Mouse (Mus musculus) stomach, embryonic 16.5 days (tissue): ENCODE data around the gene Khdc1a. TPM values are rescaled to one million over a fixed set of nuclear protein-coding genes. Genes with fewer than 3 reads are reported as not detected.
"Not testable (repeated sequence)": the region's sequence is repeated elsewhere in the genome, so short reads cannot be mapped to it uniquely, and the experiment has no call there.

Experiments used
- ATAC-seq: fragments of 200-750 bp; cut with Nextera tagmentation; 2 replicates; pipeline ENCODE4 v1.8.0; 2017; ENCODE audit warnings: moderate number of reproducible peaks, moderate TSS enrichment; ENCODE audit not compliant: insufficient read depth, low FRiP score
- H3K27ac ChIP-seq: fragments of 300-500 bp; sonication (generic); 2 replicates; pipeline ENCODE4 v1.5.1; 2014; ENCODE audit warnings: low read length
- H3K27me3 ChIP-seq: fragments of 300-500 bp; sonication (generic); 2 replicates; pipeline ENCODE4 v1.6.1; 2014; ENCODE audit warnings: low read length, control low read depth, mixed read lengths; ENCODE audit not compliant: control insufficient read depth, insufficient read depth
- H3K36me3 ChIP-seq: fragments of 300-500 bp; sonication (generic); 2 replicates; pipeline ENCODE4 v1.6.1; 2014; ENCODE audit warnings: low read length; ENCODE audit not compliant: control insufficient read depth, insufficient read depth
- H3K4me1 ChIP-seq: fragments of 300-500 bp; sonication (generic); 2 replicates; pipeline ENCODE4 v1.6.1; 2014; ENCODE audit warnings: low read length, control low read depth, mixed read lengths; ENCODE audit not compliant: control insufficient read depth, insufficient read depth
- H3K4me2 ChIP-seq: fragments of 300-500 bp; sonication (generic); 2 replicates; pipeline ENCODE4 v1.6.1; 2014; ENCODE audit warnings: low read depth, low read length, mixed read lengths
- H3K4me3 ChIP-seq: fragments of 300-500 bp; sonication (generic); replicated peaks from 2 replicates; pipeline ENCODE4 v1.5.1; 2014; ENCODE audit warnings: mild to moderate bottlenecking, low read length
- H3K9ac ChIP-seq: fragments of 300-500 bp; sonication (generic); 2 replicates; pipeline ENCODE4 v1.6.1; 2014; ENCODE audit warnings: low read length
- H3K9me3 ChIP-seq: fragments of 300-500 bp; sonication (generic); replicated peaks from 2 replicates; pipeline ENCODE4 v1.6.1; 2016; ENCODE audit warnings: low read length, control low read depth; ENCODE audit not compliant: control insufficient read depth
- WGBS: fragments of 180-500 bp; shearing (Covaris S2); extraction: QIAGEN DNeasy Blood & Tissue Kit; methylation state at CpG from one replicate; pipeline ENCODE4 v1.1.7; 2014; 5-methylcytosine and 5-hydroxymethylcytosine counted together
- polyA plus RNA-seq: library from polyadenylated mRNA; unstranded; fragments of >200 nt; fragmentation: Nextera tagmentation; extraction: Ambion mirVana; gene quantifications from 2 replicates; pipeline ENCODE4 v1.2.1, GENCODE M21; 2015

Khdc1a gene
- polyA plus RNA-seq, 1 experiment from 2014 or later, result not detected

DNA sequence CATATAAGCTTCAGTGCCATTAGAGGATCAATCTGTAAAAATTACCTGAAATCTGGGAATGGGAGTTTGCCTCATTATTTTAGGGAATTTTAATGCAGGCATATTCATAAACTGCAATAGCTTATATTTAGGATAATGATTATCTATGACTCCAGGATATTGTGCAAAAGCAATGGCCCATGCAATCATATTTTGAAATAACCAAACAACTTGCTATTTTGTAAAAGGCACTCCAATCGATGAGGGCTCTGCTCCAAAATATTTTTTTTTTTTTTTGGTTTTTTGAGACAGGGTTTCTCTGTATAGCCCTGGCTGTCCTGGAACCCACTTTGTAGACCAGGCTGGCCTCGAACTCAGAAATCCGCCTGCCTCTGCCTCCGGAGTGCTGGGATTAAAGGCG, 29.2 kb upstream of the Khdc1a start:
- not testable (repeated sequence) for H3K27ac ChIP-seq, H3K4me3 ChIP-seq, ATAC-seq, H3K27me3 ChIP-seq, H3K36me3 ChIP-seq, H3K4me2 ChIP-seq, H3K9ac ChIP-seq, H3K4me1 ChIP-seq, H3K9me3 ChIP-seq
- 89% methylated on average over 5 of the region's 5 CpGs for WGBS

DNA sequence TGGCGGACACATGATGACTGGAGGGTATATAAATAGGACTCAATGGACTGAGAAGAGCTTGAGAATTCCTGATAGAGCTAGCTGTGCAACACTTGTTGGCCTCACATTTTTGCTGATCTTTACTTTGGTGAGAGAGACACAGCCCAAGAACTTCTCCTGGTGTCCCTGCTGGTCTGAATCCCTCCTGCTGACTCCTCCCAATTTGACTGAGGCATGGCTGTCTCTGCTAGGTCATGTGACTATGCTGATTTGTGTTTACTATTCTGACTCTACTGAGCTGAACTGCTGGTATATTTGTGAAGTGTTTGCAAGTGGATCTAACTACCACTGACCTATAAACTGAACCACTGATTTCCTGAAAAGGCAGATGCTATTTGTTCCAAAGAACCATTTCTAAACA, 27.8 kb upstream of the Khdc1a start:
- Histone ChIP-seq H3K9me3 (no peaks in the 10 kb centered on the region), H3K4me3 (no peak overlapping the region), H3K36me3 (no peaks in the 10 kb centered on the region), H3K27ac (no peak overlapping the region), H3K4me2 (no peak overlapping the region), H3K9ac (no peak overlapping the region), H3K4me1 (no peaks in the 10 kb centered on the region), H3K27me3 (no peaks in the 10 kb centered on the region)
- WGBS, result 81% methylated on average over 1 of the region's 1 CpGs
- ATAC-seq, result no peak

DNA sequence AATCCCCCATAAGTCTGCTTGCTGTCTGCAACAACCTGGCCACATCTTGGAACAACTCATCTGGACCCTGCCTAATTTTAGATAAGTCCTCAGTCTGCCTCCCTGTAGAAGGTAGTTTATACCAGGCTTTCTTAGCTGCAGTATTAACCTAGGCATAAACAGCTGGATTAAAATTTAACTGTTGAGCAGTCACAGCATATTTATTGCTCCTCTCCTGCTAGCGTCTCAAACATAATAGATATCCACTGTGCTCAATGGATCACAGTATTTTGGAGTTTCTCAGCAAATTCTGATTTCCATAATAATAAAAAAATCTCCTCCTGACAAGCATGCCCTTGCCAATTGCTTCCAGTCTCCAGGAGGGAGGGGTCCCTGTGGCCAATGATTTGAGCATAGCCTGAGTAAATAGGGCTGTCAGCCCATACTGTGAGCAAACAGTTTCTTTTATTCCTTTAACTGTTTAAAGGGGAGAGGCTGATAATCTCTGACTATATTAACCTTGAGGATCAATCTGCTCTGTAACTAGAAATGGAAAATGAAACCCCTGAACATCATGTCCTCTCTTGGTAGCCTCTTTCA, 25.4 kb upstream of the Khdc1a start:
- peak; percentile 78 for ATAC-seq
- Histone ChIP-seq H3K4me3 (no peak overlapping the region), H3K36me3 (no peaks in the 10 kb centered on the region), H3K27ac (no peak overlapping the region), H3K9ac (no peak overlapping the region), H3K4me2 (no peak overlapping the region), H3K4me1 (no peaks in the 10 kb centered on the region), H3K9me3 (no peaks in the 10 kb centered on the region), H3K27me3 (no peaks in the 10 kb centered on the region)
- 41% methylated on average over 1 of the region's 1 CpGs for WGBS

DNA sequence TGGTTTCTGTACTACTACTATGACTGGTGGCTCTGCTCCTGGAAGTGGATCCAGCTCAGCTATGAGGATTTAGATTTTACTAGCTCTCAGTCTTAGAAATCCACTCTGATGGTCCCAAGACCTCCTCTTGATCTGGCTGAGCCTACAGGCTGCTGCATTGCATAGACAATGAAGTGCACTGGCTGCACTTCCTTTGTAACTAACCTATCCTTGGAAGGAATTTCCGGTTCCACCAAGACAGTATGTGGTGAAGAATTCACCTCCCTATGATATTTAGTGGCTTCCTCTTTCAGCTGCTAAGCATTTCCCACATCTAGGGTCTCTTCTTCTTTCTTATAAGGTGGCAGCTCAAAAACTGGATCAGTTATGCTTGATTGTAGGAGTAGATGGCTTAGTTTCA, 24.8 kb upstream of the Khdc1a start:
- no peaks in the 10 kb centered on the region for H3K9me3 ChIP-seq
- WGBS, result 70% methylated on average over 1 of the region's 1 CpGs
- no peak for ATAC-seq
- no peak overlapping the region for H3K27ac ChIP-seq
- no peak overlapping the region for H3K4me3 ChIP-seq
- no peaks in the 10 kb centered on the region for H3K27me3 ChIP-seq
- no peaks in the 10 kb centered on the region for H3K4me1 ChIP-seq
- H3K9ac ChIP-seq, result no peak overlapping the region
- H3K36me3 ChIP-seq, result no peaks in the 10 kb centered on the region
- H3K4me2 ChIP-seq, result no peak overlapping the region

DNA sequence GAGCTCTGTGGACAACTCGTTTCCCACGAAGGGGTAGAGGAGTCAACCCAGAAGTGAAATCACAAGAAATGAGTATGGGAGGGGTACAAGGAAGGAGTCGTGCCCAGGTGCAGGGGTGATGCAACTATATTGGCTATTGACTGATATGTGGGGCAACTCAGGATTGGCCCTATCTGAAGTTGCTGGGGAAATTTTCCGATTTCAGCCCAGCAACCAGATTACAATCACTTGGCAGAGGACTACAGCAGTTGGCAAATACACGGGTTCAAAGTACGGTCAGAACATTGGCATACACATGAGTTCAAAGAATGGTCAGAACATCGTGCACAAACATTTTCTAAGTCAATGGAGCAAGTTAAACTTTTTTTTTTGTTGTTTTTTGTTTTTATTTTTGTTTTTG, 22.7 kb upstream of the Khdc1a start:
- Histone ChIP-seq H3K9me3 (no peaks in the 10 kb centered on the region), H3K4me3 (no peak overlapping the region), H3K27ac (no peak overlapping the region), H3K27me3 (no peaks in the 10 kb centered on the region), H3K4me2 (no peak overlapping the region), H3K4me1 (no peaks in the 10 kb centered on the region), H3K9ac (no peak overlapping the region), H3K36me3 (no peaks in the 10 kb centered on the region)
- 0 out of 2 replicates have a peak, but pooled peaks have one; percentile 18 for ATAC-seq
- 89% methylated on average over 7 of the region's 7 CpGs for WGBS

DNA sequence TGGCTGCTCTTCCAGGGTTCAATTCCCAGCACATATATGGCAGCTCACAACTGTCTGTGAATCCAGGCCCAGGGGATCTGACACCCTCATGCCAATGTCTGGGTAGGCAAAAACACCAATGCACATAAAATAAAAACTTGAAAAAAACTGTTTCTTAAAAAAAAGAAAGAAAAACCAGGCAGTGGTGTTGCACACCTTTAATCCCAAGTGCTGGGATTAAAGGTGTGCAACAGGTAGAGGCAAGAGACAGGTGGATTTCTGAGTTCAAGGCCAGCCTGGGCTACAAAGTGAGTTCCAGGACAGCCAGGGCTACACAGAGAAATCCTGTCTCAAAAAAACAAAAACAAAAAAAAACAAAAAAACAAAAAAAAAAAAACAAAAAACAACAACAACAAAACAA, 18.3 kb upstream of the Khdc1a start:
- not testable (repeated sequence) for ATAC-seq, H3K4me3 ChIP-seq, H3K9me3 ChIP-seq, H3K4me2 ChIP-seq, H3K4me1 ChIP-seq, H3K36me3 ChIP-seq, H3K27ac ChIP-seq, H3K9ac ChIP-seq, H3K27me3 ChIP-seq

DNA sequence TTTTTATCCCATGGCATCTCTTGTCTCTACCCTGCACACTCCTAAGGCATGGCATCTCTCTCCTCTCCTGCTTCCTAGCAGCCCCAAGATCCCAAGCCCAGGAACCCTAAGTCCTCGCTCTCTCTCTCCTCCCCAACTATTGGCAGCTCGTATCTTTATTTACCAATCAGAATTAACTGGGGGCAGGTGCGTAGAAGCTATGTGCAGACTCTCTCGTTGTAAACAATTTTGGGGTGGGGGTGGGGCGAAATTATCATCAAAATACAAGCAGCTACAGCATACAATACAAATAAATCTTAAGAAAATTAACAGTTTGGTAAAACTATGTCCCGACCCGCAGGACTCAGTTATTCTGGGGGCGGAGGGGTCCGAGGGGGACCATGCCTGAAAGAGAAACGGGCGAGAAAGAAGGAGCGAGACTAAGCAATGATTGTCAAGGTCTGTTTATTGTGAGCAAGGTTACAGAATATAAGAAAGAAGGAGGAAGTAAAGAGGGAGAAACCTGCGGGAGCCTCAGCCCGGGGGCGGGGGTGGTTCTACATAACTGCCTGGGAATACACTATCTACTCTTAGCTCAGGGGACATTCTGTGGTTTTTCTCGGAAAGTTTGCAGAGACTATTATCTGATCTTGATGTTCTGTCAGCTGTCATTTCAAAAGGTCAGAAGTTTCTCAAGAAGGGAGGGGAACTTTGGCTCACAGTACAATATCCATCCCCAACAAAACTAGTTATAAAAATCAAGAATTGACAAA, 16.0 kb upstream of the Khdc1a start:
- Histone ChIP-seq H3K9me3 (no peaks in the 10 kb centered on the region), H3K4me2 (no peak overlapping the region), H3K4me3 (no peak overlapping the region), H3K9ac (no peak overlapping the region), H3K36me3 (no peaks in the 10 kb centered on the region), H3K27me3 (no peaks in the 10 kb centered on the region), H3K4me1 (no peaks in the 10 kb centered on the region), H3K27ac (no peak overlapping the region)
- ATAC-seq, result no peak
- 70% methylated on average over 16 of the region's 16 CpGs for WGBS

DNA sequence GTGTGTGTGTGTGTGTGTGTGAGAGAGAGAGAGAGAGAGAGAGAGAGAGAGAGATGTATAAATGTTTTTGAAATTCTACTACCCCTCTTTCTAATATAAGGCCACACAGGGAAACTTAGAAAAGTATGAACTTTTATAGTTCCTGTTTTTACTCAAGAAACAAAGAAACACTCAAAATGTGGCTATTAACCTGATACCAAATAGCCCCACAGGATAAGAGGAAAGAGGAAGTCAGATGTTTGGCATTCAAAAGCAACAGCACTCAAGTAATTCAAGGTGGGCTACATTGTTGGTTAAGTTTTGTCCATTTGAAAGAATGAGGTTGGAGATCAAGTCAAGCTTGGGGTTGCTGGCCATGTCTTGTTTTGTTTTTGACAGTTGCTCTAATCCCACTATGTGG, 13.6 kb upstream of the Khdc1a start:
- H3K9me3 ChIP-seq, result no peaks in the 10 kb centered on the region
- no peak overlapping the region for H3K4me2 ChIP-seq
- H3K36me3 ChIP-seq, result no peaks in the 10 kb centered on the region
- no peaks in the 10 kb centered on the region for H3K27me3 ChIP-seq
- no peak for ATAC-seq
- H3K27ac ChIP-seq, result no peak overlapping the region
- no peak overlapping the region for H3K9ac ChIP-seq
- H3K4me1 ChIP-seq, result no peaks in the 10 kb centered on the region
- no peak overlapping the region for H3K4me3 ChIP-seq

DNA sequence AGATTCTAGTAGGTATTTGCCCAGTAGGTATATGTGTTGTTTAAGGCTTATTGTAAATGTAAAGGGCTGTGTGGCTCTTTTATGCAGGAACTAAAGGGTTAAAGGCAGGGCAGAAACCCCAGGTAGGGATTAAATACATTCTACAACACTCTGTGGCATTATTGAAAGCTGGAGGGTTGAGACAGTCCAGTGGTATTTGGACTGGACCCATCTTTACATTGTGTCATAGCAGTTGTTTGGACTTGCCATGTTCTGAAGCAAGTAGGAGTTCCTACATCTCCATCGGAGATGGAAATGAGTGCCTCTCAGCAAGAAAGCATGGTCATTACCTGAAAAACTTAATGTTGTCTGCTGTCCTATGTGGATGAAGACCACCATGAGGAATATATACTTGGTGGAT, 8.7 kb upstream of the Khdc1a start:
- no peaks in the 10 kb centered on the region for H3K36me3 ChIP-seq
- H3K4me3 ChIP-seq, result no peak overlapping the region
- no peaks in the 10 kb centered on the region for H3K9me3 ChIP-seq
- H3K4me2 ChIP-seq, result no peak overlapping the region
- no peak overlapping the region for H3K27ac ChIP-seq
- ATAC-seq, result no peak
- H3K27me3 ChIP-seq, result no peaks in the 10 kb centered on the region
- WGBS, result 87% methylated on average over 1 of the region's 1 CpGs
- no peak overlapping the region for H3K9ac ChIP-seq
- no peaks in the 10 kb centered on the region for H3K4me1 ChIP-seq
